Mouse (Mus musculus) bone marrow macrophage, adult 2 months (primary cell): Measurements from ENCODE around the gene Carhsp1.

Source experiments
- CTCF ChIP-seq: IDR thresholded peaks from 2 replicates; pipeline ENCODE4 v1.5.1; 2012; ENCODE audit warnings: low read depth, mild to moderate bottlenecking, low read length, moderate library complexity
- POLR2A ChIP-seq: IDR thresholded peaks from 2 replicates; pipeline ENCODE4 v1.6.1; 2012; ENCODE audit warnings: mild to moderate bottlenecking, low read depth, low read length, borderline replicate concordance

DNA sequence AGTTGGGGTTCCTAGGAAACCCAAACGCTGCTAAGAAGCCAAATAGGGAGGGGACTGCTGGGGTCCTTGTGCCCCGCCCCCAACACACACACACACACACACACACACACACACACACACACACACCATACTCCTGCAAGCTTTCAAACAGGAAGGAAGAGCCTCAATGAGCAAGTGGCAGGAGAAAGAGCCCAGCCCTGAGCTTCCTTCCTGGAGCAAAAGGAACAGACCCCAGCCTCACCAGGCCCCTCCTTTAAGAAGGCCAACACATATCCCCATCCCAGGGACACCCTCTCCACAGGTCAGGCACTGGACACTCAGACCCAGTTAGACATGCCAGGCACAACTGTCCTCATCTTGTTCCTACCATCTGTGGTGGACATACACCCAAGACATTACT is 8.9 kb downstream of the Carhsp1 start:
- TF ChIP-seq POLR2A, result no peak
- TF ChIP-seq CTCF, result no peak
